Mouse (Mus musculus): ENCODE measurements at regions not wholly inside any gene's neighbourhood (a gene's known extent, or its start where the extent isn't known, plus 50 kb on each side); places are given as distances from the start of the nearest gene placed in this dataset.

- no peak for TF ChIP-seq POLR2A (IDR thresholded peaks at IDR 0.05; ENCODE audit: low read depth, low read length)
- no peak for TF ChIP-seq CTCF (IDR thresholded peaks at IDR 0.05; ENCODE audit: extremely low read depth, insufficient read length, insufficient replicate concordance, low read depth, low read length)
Measured at GRCm38 (mm10) chr15:63484217-63484887, 360.6 kb downstream of the Gsdmc2 start.

All from small intestine, adult 2 months (tissue).